Mouse (Mus musculus): ENCODE results near the gene Pprc1.

DNA sequence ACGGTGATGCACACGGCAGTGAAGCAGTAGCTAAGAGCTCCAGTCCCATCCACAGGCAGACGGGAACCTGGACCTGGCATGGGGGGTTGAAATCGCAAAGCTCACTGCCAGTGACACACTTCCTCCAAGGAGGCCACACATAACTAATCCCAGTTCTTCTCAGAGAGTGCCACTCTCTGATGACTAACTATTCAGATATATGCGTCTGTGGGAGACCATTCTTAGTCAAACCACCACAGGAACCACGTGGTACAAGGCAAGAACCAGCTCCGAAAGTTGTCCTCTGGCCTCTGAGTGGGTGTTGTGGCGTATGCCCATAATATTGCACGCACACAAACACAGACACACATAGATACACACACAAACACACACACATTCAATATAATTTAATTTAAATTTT is 42.4 kb upstream of the Pprc1 start:
- TF ChIP-seq BHLHE40 (IDR thresholded peaks at IDR 0.05; ENCODE audit: borderline replicate concordance, low read depth, low read length) (no peak), KAT2A (conservative IDR thresholded peaks at IDR 0.05; ENCODE audit: low read depth, low read length) (no peak), POLR2A (IDR thresholded peaks at IDR 0.05; ENCODE audit: control insufficient read depth in 1 of 2, insufficient read depth in 1 of 2, low read depth in 1 of 2, low read length in 2 of 2, poor library complexity in 1 of 2) (no peak), CTCF (IDR thresholded peaks at IDR 0.05 in 2 of 3, conservative IDR thresholded peaks at IDR 0.05 in 1 of 3; ENCODE audit: control insufficient read depth in 1 of 3, insufficient read depth in 1 of 3, low read depth in 2 of 3, low read length in 3 of 3, poor library complexity in 1 of 3, severe bottlenecking in 1 of 3) (no peak), CHD2 (IDR thresholded peaks at IDR 0.05; ENCODE audit: low read length) (no peak), UBTF (IDR thresholded peaks at IDR 0.05; ENCODE audit: borderline replicate concordance, insufficient read depth, low read depth, low read length) (no peak), GATA1 (IDR thresholded peaks at IDR 0.05; ENCODE audit: low read depth, low read length) (no peak), MAX (IDR thresholded peaks at IDR 0.05; ENCODE audit: low read length) (0 out of 2 replicates have a peak, but pooled peaks have one; percentile 29), TCF12 (IDR thresholded peaks at IDR 0.05; ENCODE audit: low read depth, low read length) (no peak), NRF1 (IDR thresholded peaks at IDR 0.05; ENCODE audit: insufficient read depth, low read depth, low read length, poor library complexity, severe bottlenecking) (no peak), MAZ (IDR thresholded peaks at IDR 0.05; ENCODE audit: low read depth, low read length) (no peak), ZNF384 (IDR thresholded peaks at IDR 0.05; ENCODE audit: low read depth, low read length) (no peak), SMC3 (IDR thresholded peaks at IDR 0.05; ENCODE audit: low read depth, low read length) (no peak)
